Mouse (Mus musculus) testis, adult 2 months (tissue): Measurements from ENCODE around the gene Tbc1d24.

ENCODE experiments used
- CTCF ChIP-seq: fragments of 200-500 bp; IDR thresholded peaks from 2 replicates; pipeline ENCODE4 v1.5.1; 2012; ENCODE audit warnings: low read depth, mild to moderate bottlenecking, inconsistent platforms, low read length, moderate library complexity; ENCODE audit not compliant: control insufficient read depth, insufficient read depth, insufficient replicate concordance
- POLR2A ChIP-seq: fragments of 200-500 bp; IDR thresholded peaks from 2 replicates; pipeline ENCODE4 v1.6.1; 2012; ENCODE audit warnings: low read depth, mild to moderate bottlenecking, inconsistent platforms, low read length, moderate library complexity; ENCODE audit not compliant: control insufficient read depth

- no peak for TF ChIP-seq CTCF
- no peak for TF ChIP-seq POLR2A
These were observed 48.2 kb downstream of the Tbc1d24 start for GRCm38 (mm10) chr17:24157121-24157520.
